Mouse (Mus musculus): ENCODE measurements around the gene Sgo2a. TPM values are rescaled to one million over a fixed set of nuclear protein-coding genes. Genes with fewer than 3 reads are reported as not detected.

The Sgo2a gene
- total and polyA plus RNA-seq, 3 experiments, result 1.1 to 4.2 (median 3.5) TPM

GRCm38 (mm10) chr1:58070091-58070490 lies 74.3 kb downstream of the Sgo2a start:
- Histone ChIP-seq H3K27ac (no peak overlapping the region), H3K9ac (ENCODE audit: low read depth, low read length) (no peak overlapping the region), H3K4me1 (ENCODE audit: control insufficient read depth, insufficient read depth, low read length) (peaks cover 2% of the 10 kb centered on the region; the same call in 1 of the 2 replicates), H3K36me3 (ENCODE audit: control insufficient read depth, insufficient read depth, low read length) (peaks cover 3% of the 10 kb centered on the region; the same call in 1 of the 2 replicates), H3K27me3 (ENCODE audit: control insufficient read depth, insufficient read depth, low read length) (no peaks in the 10 kb centered on the region), H3K79me2 (replicated peaks; ENCODE audit: control insufficient read depth, insufficient read depth, low read length) (no peaks in the 10 kb centered on the region), H3K4me3 (no peak overlapping the region)
- DNase-seq, result no peak
- TF ChIP-seq CTCF (IDR thresholded peaks at IDR 0.05) (no peak), POLR2A (IDR thresholded peaks at IDR 0.05; ENCODE audit: insufficient read depth, low read depth, low read length) (no peak), EP300 (IDR thresholded peaks at IDR 0.05; ENCODE audit: insufficient read depth, low read depth, low read length) (no peak)
- WGBS, result 92% methylated on average over 11 of the region's 11 CpGs
- intact Hi-C loops (cut with DNase I), result no loop called here

- intact Hi-C loops (cut with DNase I), result no loop called here
- TF ChIP-seq CTCF (IDR thresholded peaks at IDR 0.05) (no peak), POLR2A (IDR thresholded peaks at IDR 0.05; ENCODE audit: insufficient read depth, low read depth, low read length) (no peak), EP300 (IDR thresholded peaks at IDR 0.05; ENCODE audit: insufficient read depth, low read depth, low read length) (no peak)
These were observed 75.2 kb downstream of the Sgo2a start for GRCm38 (mm10) chr1:58071006-58071405.

GRCm38 (mm10) chr1:58071509-58071908 lies 75.7 kb downstream of the Sgo2a start:
- Histone ChIP-seq H3K4me3 (no peak overlapping the region), H3K27me3 (ENCODE audit: control insufficient read depth, insufficient read depth, low read length) (no peaks in the 10 kb centered on the region), H3K27ac (no peak overlapping the region), H3K4me1 (ENCODE audit: control insufficient read depth, insufficient read depth, low read length) (peaks cover 2% of the 10 kb centered on the region; the same call in 1 of the 2 replicates), H3K36me3 (ENCODE audit: control insufficient read depth, insufficient read depth, low read length) (peaks cover 3% of the 10 kb centered on the region; the same call in 1 of the 2 replicates), H3K9ac (ENCODE audit: low read depth, low read length) (no peak overlapping the region), H3K79me2 (replicated peaks; ENCODE audit: control insufficient read depth, insufficient read depth, low read length) (no peaks in the 10 kb centered on the region)
- no peak for DNase-seq
- TF ChIP-seq EP300 (IDR thresholded peaks at IDR 0.05; ENCODE audit: insufficient read depth, low read depth, low read length), result no peak
- TF ChIP-seq POLR2A (IDR thresholded peaks at IDR 0.05; ENCODE audit: insufficient read depth, low read depth, low read length), result no peak
- WGBS, result 78% methylated on average over 1 of the region's 1 CpGs
- intact Hi-C loops (cut with DNase I), result no loop called here

More at GRCm38 (mm10) chr1:58071006-58071405, 75.2 kb downstream of the Sgo2a start:
- no peak for DNase-seq
- Histone ChIP-seq H3K27me3 (ENCODE audit: control insufficient read depth, insufficient read depth, low read length) (no peaks in the 10 kb centered on the region), H3K4me1 (ENCODE audit: control insufficient read depth, insufficient read depth, low read length) (peaks cover 2% of the 10 kb centered on the region; the same call in 1 of the 2 replicates), H3K9ac (ENCODE audit: low read depth, low read length) (no peak overlapping the region), H3K4me3 (no peak overlapping the region), H3K27ac (no peak overlapping the region), H3K79me2 (replicated peaks; ENCODE audit: control insufficient read depth, insufficient read depth, low read length) (no peaks in the 10 kb centered on the region), H3K36me3 (ENCODE audit: control insufficient read depth, insufficient read depth, low read length) (peaks cover 3% of the 10 kb centered on the region; the same call in 1 of the 2 replicates)
- 49% methylated on average over 9 of the region's 9 CpGs for WGBS

- intact Hi-C loops (cut with DNase I), result no loop called here
- Histone ChIP-seq H3K27ac (no peak overlapping the region), H3K4me1 (ENCODE audit: control insufficient read depth, insufficient read depth, low read length) (peaks cover 2% of the 10 kb centered on the region; the same call in 1 of the 2 replicates), H3K9ac (ENCODE audit: low read depth, low read length) (no peak overlapping the region), H3K4me3 (no peak overlapping the region), H3K79me2 (replicated peaks; ENCODE audit: control insufficient read depth, insufficient read depth, low read length) (no peaks in the 10 kb centered on the region), H3K36me3 (ENCODE audit: control insufficient read depth, insufficient read depth, low read length) (peaks cover 3% of the 10 kb centered on the region; the same call in 1 of the 2 replicates), H3K27me3 (ENCODE audit: control insufficient read depth, insufficient read depth, low read length) (no peaks in the 10 kb centered on the region)
- TF ChIP-seq POLR2A (IDR thresholded peaks at IDR 0.05; ENCODE audit: insufficient read depth, low read depth, low read length) (no peak), EP300 (IDR thresholded peaks at IDR 0.05; ENCODE audit: insufficient read depth, low read depth, low read length) (no peak), CTCF (IDR thresholded peaks at IDR 0.05) (no peak)
- no peak for DNase-seq
- 90% methylated on average over 2 of the region's 2 CpGs for WGBS
These were observed 76.6 kb downstream of the Sgo2a start for GRCm38 (mm10) chr1:58072416-58072815.

- H3K36me3 ChIP-seq (ENCODE audit: control insufficient read depth, insufficient read depth, low read length), result peaks cover 3% of the 10 kb centered on the region; the same call in 1 of the 2 replicates
- H3K79me2 ChIP-seq (replicated peaks; ENCODE audit: control insufficient read depth, insufficient read depth, low read length), result no peaks in the 10 kb centered on the region
- no peak for DNase-seq
- 76% methylated on average over 12 of the region's 12 CpGs for WGBS
- H3K27ac ChIP-seq, result no peak overlapping the region
- H3K9ac ChIP-seq (ENCODE audit: low read depth, low read length), result no peak overlapping the region
- no peak overlapping the region for H3K4me3 ChIP-seq
- H3K27me3 ChIP-seq (ENCODE audit: control insufficient read depth, insufficient read depth, low read length), result no peaks in the 10 kb centered on the region
- TF ChIP-seq EP300 (IDR thresholded peaks at IDR 0.05; ENCODE audit: insufficient read depth, low read depth, low read length), result no peak
- no peak for TF ChIP-seq CTCF (IDR thresholded peaks at IDR 0.05)
- no peak for TF ChIP-seq POLR2A (IDR thresholded peaks at IDR 0.05; ENCODE audit: insufficient read depth, low read depth, low read length)
- H3K4me1 ChIP-seq (ENCODE audit: control insufficient read depth, insufficient read depth, low read length), result peaks cover 2% of the 10 kb centered on the region; the same call in 1 of the 2 replicates
- intact Hi-C loops (cut with DNase I), result no loop called here
These were observed 77.4 kb downstream of the Sgo2a start for GRCm38 (mm10) chr1:58072991-58073730.

GRCm38 (mm10) chr1:58074266-58074665 lies 78.5 kb downstream of the Sgo2a start:
- H3K4me1 ChIP-seq (ENCODE audit: control insufficient read depth, insufficient read depth, low read length), result peaks cover 2% of the 10 kb centered on the region; the same call in 1 of the 2 replicates
- H3K27ac ChIP-seq, result no peak overlapping the region
- H3K36me3 ChIP-seq (ENCODE audit: control insufficient read depth, insufficient read depth, low read length), result peaks cover 3% of the 10 kb centered on the region; the same call in 1 of the 2 replicates
- no peak overlapping the region for H3K4me3 ChIP-seq
- no peak for TF ChIP-seq POLR2A (IDR thresholded peaks at IDR 0.05; ENCODE audit: insufficient read depth, low read depth, low read length)
- TF ChIP-seq EP300 (IDR thresholded peaks at IDR 0.05; ENCODE audit: insufficient read depth, low read depth, low read length), result no peak
- TF ChIP-seq CTCF (IDR thresholded peaks at IDR 0.05), result no peak
- H3K9ac ChIP-seq (ENCODE audit: low read depth, low read length), result no peak overlapping the region
- 90% methylated on average over 2 of the region's 2 CpGs for WGBS
- no peak for DNase-seq
- no peaks in the 10 kb centered on the region for H3K27me3 ChIP-seq (ENCODE audit: control insufficient read depth, insufficient read depth, low read length)
- H3K79me2 ChIP-seq (replicated peaks; ENCODE audit: control insufficient read depth, insufficient read depth, low read length), result no peaks in the 10 kb centered on the region
- intact Hi-C loops (cut with DNase I), result no loop called here

Other genes starting within 250 kb of the Sgo2a start
- 1 to 10 TPM; 6.1 to 7.2 TPM for gene Spats2l, start 221.8 kb upstream of the Sgo2a start, total RNA-seq (2021)
- 5.1 and 6.7 TPM in 2 replicates for gene Spats2l, start 221.8 kb upstream of the Sgo2a start, polyA plus RNA-seq (2012; rRNA removed)
- 1 to 10 TPM; 5.8 to 6.6 TPM for gene Kctd18, start 23.0 kb downstream of the Sgo2a start, total RNA-seq (2021)
- 4.2 and 8.6 TPM in 2 replicates for gene Kctd18, start 23.0 kb downstream of the Sgo2a start, polyA plus RNA-seq (2012; rRNA removed)
- 10 to 100 TPM in 1 of 2 experiments, 1 to 10 TPM in 1; 9.7 to 10.7 TPM for gene Aox1, start 34.0 kb downstream of the Sgo2a start, total RNA-seq (2021)
- gene Aox1, start 34.0 kb downstream of the Sgo2a start, polyA plus RNA-seq (2012; rRNA removed), result 8.6 and 15.6 TPM in 2 replicates
- gene Aox3, start 117.2 kb downstream of the Sgo2a start, total RNA-seq (2021), result 1 to 10 TPM; 1.2 to 2.0 TPM
- gene Aox3, start 117.2 kb downstream of the Sgo2a start, polyA plus RNA-seq (2012; rRNA removed), result 0.50 and 1.2 TPM in 2 replicates
- not detected for gene Aox4, start 214.4 kb downstream of the Sgo2a start, total RNA-seq (2021)
- not detected in 2 replicates for gene Aox4, start 214.4 kb downstream of the Sgo2a start, polyA plus RNA-seq (2012; rRNA removed)

Measured in heart, adult 2 months (tissue).